Mouse (Mus musculus) cortical plate, adult 2 months (tissue): ENCODE measurements around the gene Uqcrq.

Source experiments
- CTCF ChIP-seq: fragments of 200-500 bp; IDR thresholded peaks from 2 replicates; pipeline ENCODE4 v1.5.1; 2011; ENCODE audit warnings: mild to moderate bottlenecking, control low read depth, low read length; ENCODE audit not compliant: insufficient read depth; ENCODE audit errors: extremely low read depth
- POLR2A ChIP-seq: fragments of 200-500 bp; IDR thresholded peaks from 2 replicates; pipeline ENCODE4 v1.6.1; 2011; ENCODE audit warnings: mild to moderate bottlenecking, low read length, control low read depth; ENCODE audit not compliant: insufficient read depth; ENCODE audit errors: extremely low read depth

- TF ChIP-seq POLR2A (no peak), CTCF (no peak)
These were observed 12.6 kb downstream of the Uqcrq start for GRCm38 (mm10) chr11:53418048-53418447.
